Mouse (Mus musculus): ENCODE data around the gene Gm28308. TPM values are rescaled to one million over a fixed set of nuclear protein-coding genes. Genes with fewer than 3 reads are reported as not detected.

Gene Gm28308
- polyA plus RNA-seq, 1 experiment from 2014 or later: not detected

DNA sequence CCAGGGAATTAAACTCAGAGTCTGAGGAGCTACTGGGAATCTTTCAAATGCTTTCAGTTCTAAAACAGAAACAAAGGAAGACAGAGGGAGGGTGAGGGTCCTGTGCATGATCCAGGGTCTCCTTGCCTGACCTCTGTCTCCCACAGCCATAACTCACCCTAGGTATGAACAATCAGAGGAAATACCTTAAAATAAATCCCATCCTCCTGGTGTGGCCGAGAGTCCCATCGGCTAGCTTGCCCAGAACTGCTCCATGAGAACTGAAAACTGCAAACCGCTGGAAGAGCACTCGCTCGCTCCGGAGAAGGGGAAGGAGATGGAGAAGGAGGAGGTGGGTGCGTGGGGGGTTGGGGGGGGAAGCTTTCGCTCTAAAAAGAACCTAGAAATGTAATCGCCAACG is 33.4 kb downstream of the Gm28308 start:
- peak overlapping the region; percentile 43 for H3K4me2 ChIP-seq
- H3K27ac ChIP-seq: no peak overlapping the region
- H3K27me3 ChIP-seq (replicated peaks): peaks cover 100% of the 10 kb centered on the region
- peaks cover 12% of the 10 kb centered on the region; the same call in 1 of the 2 replicates for H3K4me1 ChIP-seq
- H3K9me3 ChIP-seq (replicated peaks): no peaks in the 10 kb centered on the region
- peak overlapping the region; percentile 26 for H3K4me3 ChIP-seq
- no peak for ATAC-seq
- no peaks in the 10 kb centered on the region for H3K36me3 ChIP-seq
- peak overlapping the region; percentile 27; the same call in 1 of the 2 replicates for H3K9ac ChIP-seq
- 3% methylated on average over 10 of the region's 10 CpGs for WGBS (ENCODE audit: insufficient replicate concordance)

- Histone ChIP-seq H3K9ac (peak overlapping the region; percentile 27; the same call in 1 of the 2 replicates), H3K36me3 (no peaks in the 10 kb centered on the region), H3K27ac (peak overlapping the region; percentile 28; the same call in 1 of the 2 replicates), H3K27me3 (replicated peaks) (peaks cover 98% of the 10 kb centered on the region), H3K9me3 (replicated peaks) (no peaks in the 10 kb centered on the region), H3K4me3 (peak overlapping the region; percentile 26), H3K4me1 (0 out of 2 replicates have a peak, but pooled peaks cover 10% of the 10 kb centered on the region), H3K4me2 (peak overlapping the region; percentile 43)
- ATAC-seq: no peak
- 8% methylated on average over 4 of the region's 4 CpGs for WGBS (ENCODE audit: insufficient replicate concordance)
These were observed 34.0 kb downstream of the Gm28308 start for GRCm38 (mm10) chr6:52178918-52179665.

DNA sequence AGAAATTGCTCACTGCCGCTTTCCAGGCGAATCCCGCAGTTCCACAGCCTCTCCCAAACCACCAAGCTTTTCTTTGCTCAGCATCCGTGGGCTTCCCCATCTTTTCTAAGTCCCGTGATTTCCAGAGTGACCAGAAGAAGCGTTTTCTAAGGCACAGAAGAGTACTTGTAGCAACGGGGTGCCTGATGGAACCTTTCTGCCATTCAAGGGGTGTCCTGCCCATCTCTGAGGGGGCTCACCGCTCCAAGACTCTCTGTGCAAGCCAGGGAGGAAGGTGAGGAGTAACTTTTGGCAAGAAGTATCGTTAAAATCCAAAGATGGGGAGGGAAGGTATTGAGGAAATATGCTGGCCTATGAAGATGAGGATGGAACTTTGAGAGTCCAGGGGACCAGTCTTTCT is 35.3 kb downstream of the Gm28308 start:
- Histone ChIP-seq H3K4me2 (peak overlapping the region; percentile 49), H3K4me1 (peaks cover 1% of the 10 kb centered on the region; the same call in 1 of the 2 replicates), H3K9me3 (replicated peaks) (no peaks in the 10 kb centered on the region), H3K27ac (no peak overlapping the region), H3K27me3 (replicated peaks) (peaks cover 98% of the 10 kb centered on the region), H3K4me3 (peak overlapping the region; percentile 50; the same call in 1 of the 2 replicates), H3K9ac (0 out of 2 replicates have a peak overlapping the region, but pooled peaks have one; percentile 13), H3K36me3 (no peaks in the 10 kb centered on the region)
- 2% methylated on average over 9 of the region's 9 CpGs for WGBS (ENCODE audit: insufficient replicate concordance)
- no peak for ATAC-seq

- H3K27ac ChIP-seq: peak within 1 kb of the TSS; percentile 77; the same call in 1 of the 2 replicates
These were observed 35.9 kb downstream of the Gm28308 start, which contains the start of gene 5730596B20Rik for GRCm38 (mm10) chr6:52177061-52177735. 5730596B20Rik (plus strand) TSS chr6:52177498.

DNA sequence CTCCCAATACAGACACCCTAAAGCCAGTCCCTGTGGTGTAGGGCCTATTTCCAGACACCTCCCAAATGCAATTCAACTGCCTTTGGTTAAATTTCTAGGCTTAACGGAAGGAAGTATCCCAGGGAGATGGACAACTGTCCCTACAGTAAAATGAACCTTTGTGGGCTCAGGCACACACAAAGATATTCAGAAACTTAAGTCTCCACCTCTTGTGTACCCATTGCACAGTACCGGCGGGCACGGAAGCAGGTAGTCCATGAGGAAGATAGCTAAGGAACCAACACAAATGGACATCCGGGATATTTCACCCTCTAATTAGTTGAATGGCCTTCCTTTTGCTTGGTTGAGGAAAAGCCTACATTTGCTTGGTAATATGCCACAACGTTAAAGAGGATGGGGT is 36.7 kb downstream of the Gm28308 start:
- Histone ChIP-seq H3K4me1 (peaks cover 12% of the 10 kb centered on the region; the same call in 1 of the 2 replicates), H3K4me2 (peak overlapping the region; percentile 49), H3K9ac (peak overlapping the region; percentile 39; the same call in 1 of the 2 replicates), H3K27ac (peak overlapping the region; percentile 77; the same call in 1 of the 2 replicates), H3K36me3 (no peaks in the 10 kb centered on the region), H3K27me3 (replicated peaks) (peaks cover 98% of the 10 kb centered on the region), H3K9me3 (replicated peaks) (no peaks in the 10 kb centered on the region), H3K4me3 (peak overlapping the region; percentile 50)
- WGBS (ENCODE audit: insufficient replicate concordance): 4% methylated on average over 6 of the region's 6 CpGs
- no peak for ATAC-seq

More at GRCm38 (mm10) chr6:52177061-52177735, 35.9 kb downstream of the Gm28308 start, which contains the start of gene 5730596B20Rik:
- Histone ChIP-seq H3K4me1 (peaks cover 7% of the 10 kb centered on the region; the same call in 1 of the 2 replicates), H3K9ac (peak within 1 kb of the TSS; percentile 61), H3K4me2 (peak within 1 kb of the TSS; percentile 49), H3K9me3 (replicated peaks) (no peaks in the 10 kb centered on the region), H3K27me3 (replicated peaks) (peaks cover 98% of the 10 kb centered on the region), H3K4me3 (peak within 1 kb of the TSS; percentile 50), H3K36me3 (no peaks in the 10 kb centered on the region)
- 2% methylated on average over 36 of the region's 36 CpGs for WGBS (ENCODE audit: insufficient replicate concordance)
- no peak for ATAC-seq

DNA sequence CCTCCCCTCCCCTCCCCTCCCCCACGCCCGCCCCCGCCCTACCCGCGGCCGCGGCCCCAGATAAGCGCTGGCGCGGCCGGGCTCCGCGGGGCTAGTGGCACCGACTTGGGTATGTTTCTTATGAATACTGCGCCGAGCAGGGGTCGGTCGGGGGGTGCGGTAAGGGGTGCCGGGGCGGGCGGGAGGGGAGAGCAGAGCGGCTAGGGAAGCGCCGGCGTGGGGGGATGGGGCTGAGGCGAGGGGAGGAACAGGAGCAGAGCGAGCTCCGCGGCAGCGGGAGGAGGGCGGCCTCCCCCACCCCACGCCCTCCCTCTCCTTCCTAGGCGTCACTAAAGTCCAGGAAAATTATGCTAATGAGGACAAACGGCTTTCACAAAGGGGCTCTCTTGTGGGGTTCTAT is 37.3 kb downstream of the Gm28308 start:
- H3K9ac ChIP-seq: peak overlapping the region; percentile 53
- no peaks in the 10 kb centered on the region for H3K9me3 ChIP-seq (replicated peaks)
- H3K27ac ChIP-seq: peak overlapping the region; percentile 77
- no peaks in the 10 kb centered on the region for H3K36me3 ChIP-seq
- peak overlapping the region; percentile 49 for H3K4me2 ChIP-seq
- peaks cover 98% of the 10 kb centered on the region for H3K27me3 ChIP-seq (replicated peaks)
- H3K4me3 ChIP-seq: peak overlapping the region; percentile 50
- WGBS (ENCODE audit: insufficient replicate concordance): 1% methylated on average over 11 of the region's 35 CpGs
- no peak for ATAC-seq
- H3K4me1 ChIP-seq: peaks cover 12% of the 10 kb centered on the region; the same call in 1 of the 2 replicates

DNA sequence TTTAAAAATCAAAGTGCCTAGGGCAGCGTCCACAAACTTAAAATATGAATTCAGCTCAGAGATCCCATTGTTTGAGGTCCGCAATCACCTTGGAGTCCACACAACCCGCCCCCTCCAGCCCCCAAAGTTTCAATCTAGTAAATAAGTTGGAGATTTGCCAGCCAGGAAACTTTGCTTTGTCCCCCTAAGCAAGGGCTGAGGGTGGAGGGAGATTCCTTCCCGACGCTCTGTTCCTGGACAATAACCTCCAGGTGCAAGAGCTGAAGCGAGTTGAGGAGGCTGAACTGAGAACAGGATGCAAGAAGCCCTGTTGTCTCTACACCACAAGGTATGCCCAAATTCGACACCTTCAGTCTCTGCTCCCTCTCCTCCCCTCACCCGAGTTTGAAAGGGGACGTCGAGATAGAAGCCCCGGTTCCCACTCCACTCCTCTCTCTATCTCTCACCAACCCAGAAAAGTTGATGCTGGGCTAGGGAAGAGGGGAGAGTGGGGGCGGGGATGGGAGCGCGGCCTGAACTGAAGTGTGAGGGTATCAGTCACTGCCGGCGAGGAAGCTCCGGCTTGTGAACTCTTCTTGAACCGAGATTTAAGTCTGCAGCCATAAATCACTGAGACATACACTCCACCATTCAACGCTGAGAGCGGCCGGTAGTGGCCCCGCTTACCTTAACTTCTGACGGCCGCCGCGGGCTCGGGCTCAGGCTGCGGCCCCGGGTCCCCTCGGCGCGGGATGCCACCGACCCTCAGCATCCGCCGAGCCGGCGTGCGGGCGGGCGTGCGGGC is 38.0 kb downstream of the Gm28308 start:
- no peaks in the 10 kb centered on the region for H3K9me3 ChIP-seq (replicated peaks)
- peak overlapping the region; percentile 77 for H3K27ac ChIP-seq
- H3K36me3 ChIP-seq: no peaks in the 10 kb centered on the region
- WGBS (ENCODE audit: insufficient replicate concordance): 3% methylated on average over 41 of the region's 41 CpGs
- H3K4me2 ChIP-seq: peak overlapping the region; percentile 49
- peaks cover 98% of the 10 kb centered on the region for H3K27me3 ChIP-seq (replicated peaks)
- H3K4me1 ChIP-seq: peaks cover 12% of the 10 kb centered on the region; the same call in 1 of the 2 replicates
- H3K4me3 ChIP-seq: peak overlapping the region; percentile 50
- H3K9ac ChIP-seq: peak overlapping the region; percentile 53
- no peak for ATAC-seq

- Histone ChIP-seq H3K4me1 (peaks cover 12% of the 10 kb centered on the region; the same call in 1 of the 2 replicates), H3K27me3 (replicated peaks) (peaks cover 98% of the 10 kb centered on the region), H3K4me3 (no peak overlapping the region), H3K27ac (no peak overlapping the region), H3K36me3 (no peaks in the 10 kb centered on the region), H3K9ac (no peak overlapping the region), H3K9me3 (replicated peaks) (no peaks in the 10 kb centered on the region), H3K4me2 (peak overlapping the region; percentile 52; the same call in 1 of the 2 replicates)
- WGBS (ENCODE audit: insufficient replicate concordance): 3% methylated on average over 4 of the region's 4 CpGs
- no peak for ATAC-seq
These were observed 39.5 kb downstream of the Gm28308 start for GRCm38 (mm10) chr6:52173648-52174047.

DNA sequence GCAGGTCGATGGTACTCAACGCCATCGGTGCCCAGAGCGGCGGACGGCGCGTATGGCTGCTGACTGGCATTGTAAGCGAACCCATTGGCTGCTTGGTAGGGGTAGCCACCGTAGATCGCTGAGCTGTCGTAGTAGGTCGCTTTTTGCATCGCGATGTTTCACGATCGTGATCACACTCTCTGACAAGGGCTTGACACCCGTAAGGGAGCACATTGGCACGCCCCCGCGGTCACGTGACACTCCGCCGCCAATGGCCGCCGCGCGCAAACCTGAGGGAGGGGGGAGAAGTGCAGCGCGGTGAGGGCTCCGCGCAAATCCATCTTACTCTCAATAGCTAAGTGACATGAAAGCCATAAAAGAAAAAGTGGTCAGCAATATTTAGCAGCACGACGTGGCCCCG is 40.6 kb downstream of the Gm28308 start:
- ATAC-seq: 0 out of 2 replicates have a peak, but pooled peaks have one; percentile 32
- Histone ChIP-seq H3K9me3 (replicated peaks) (no peaks in the 10 kb centered on the region), H3K4me3 (peak overlapping the region; percentile 23), H3K4me2 (peak overlapping the region; percentile 52), H3K9ac (0 out of 2 replicates have a peak overlapping the region, but pooled peaks have one; percentile 14), H3K4me1 (peaks cover 12% of the 10 kb centered on the region; the same call in 1 of the 2 replicates), H3K27me3 (replicated peaks) (peaks cover 98% of the 10 kb centered on the region), H3K36me3 (no peaks in the 10 kb centered on the region), H3K27ac (peak overlapping the region; percentile 66; the same call in 1 of the 2 replicates)
- WGBS (ENCODE audit: insufficient replicate concordance): 2% methylated on average over 35 of the region's 35 CpGs

- Histone ChIP-seq H3K4me2 (peak overlapping the region; percentile 52), H3K36me3 (no peaks in the 10 kb centered on the region), H3K27me3 (replicated peaks) (peaks cover 98% of the 10 kb centered on the region), H3K27ac (peak overlapping the region; percentile 58; the same call in 1 of the 2 replicates), H3K4me1 (peaks cover 12% of the 10 kb centered on the region; the same call in 1 of the 2 replicates), H3K9me3 (replicated peaks) (no peaks in the 10 kb centered on the region), H3K9ac (0 out of 2 replicates have a peak overlapping the region, but pooled peaks have one; percentile 14), H3K4me3 (no peak overlapping the region)
- 11% methylated on average over 7 of the region's 7 CpGs for WGBS (ENCODE audit: insufficient replicate concordance)
- ATAC-seq: no peak
These were observed 41.2 kb downstream of the Gm28308 start for GRCm38 (mm10) chr6:52171938-52172337.

DNA sequence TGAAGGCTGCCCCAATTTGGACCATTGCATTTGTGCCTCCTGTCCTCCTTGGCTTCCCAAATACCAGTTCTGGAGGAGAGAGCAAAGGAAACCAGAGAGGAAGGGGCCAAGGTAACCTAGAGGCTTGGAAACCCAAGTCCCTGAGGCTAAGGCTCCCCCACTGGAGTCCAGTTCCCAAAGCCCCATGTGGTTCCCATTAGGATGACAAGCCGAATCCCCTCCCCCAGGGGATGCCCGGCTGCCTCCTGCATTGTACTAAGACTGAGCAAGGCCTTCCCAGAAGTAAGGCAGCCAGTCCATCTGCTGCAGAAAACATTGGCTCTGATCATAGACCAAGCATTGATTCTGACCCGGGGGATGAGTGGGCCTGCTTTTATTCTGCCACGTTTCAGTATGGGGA is 41.8 kb downstream of the Gm28308 start:
- Histone ChIP-seq H3K36me3 (no peaks in the 10 kb centered on the region), H3K4me3 (no peak overlapping the region), H3K9ac (no peak overlapping the region), H3K27me3 (replicated peaks) (peaks cover 98% of the 10 kb centered on the region), H3K4me1 (peaks cover 12% of the 10 kb centered on the region; the same call in 1 of the 2 replicates), H3K27ac (peak overlapping the region; percentile 58), H3K4me2 (no peak overlapping the region), H3K9me3 (replicated peaks) (no peaks in the 10 kb centered on the region)
- 11% methylated on average over 4 of the region's 4 CpGs for WGBS (ENCODE audit: insufficient replicate concordance)
- no peak for ATAC-seq

Data from liver, embryonic 12.5 days (tissue).